Mouse (Mus musculus): ENCODE measurements around the gene Sgms1.
"Not testable (repeated sequence)": the region's sequence is repeated elsewhere in the genome, so short reads cannot be mapped to it uniquely, and the experiment has no call there.

Sgms1 gene

DNA sequence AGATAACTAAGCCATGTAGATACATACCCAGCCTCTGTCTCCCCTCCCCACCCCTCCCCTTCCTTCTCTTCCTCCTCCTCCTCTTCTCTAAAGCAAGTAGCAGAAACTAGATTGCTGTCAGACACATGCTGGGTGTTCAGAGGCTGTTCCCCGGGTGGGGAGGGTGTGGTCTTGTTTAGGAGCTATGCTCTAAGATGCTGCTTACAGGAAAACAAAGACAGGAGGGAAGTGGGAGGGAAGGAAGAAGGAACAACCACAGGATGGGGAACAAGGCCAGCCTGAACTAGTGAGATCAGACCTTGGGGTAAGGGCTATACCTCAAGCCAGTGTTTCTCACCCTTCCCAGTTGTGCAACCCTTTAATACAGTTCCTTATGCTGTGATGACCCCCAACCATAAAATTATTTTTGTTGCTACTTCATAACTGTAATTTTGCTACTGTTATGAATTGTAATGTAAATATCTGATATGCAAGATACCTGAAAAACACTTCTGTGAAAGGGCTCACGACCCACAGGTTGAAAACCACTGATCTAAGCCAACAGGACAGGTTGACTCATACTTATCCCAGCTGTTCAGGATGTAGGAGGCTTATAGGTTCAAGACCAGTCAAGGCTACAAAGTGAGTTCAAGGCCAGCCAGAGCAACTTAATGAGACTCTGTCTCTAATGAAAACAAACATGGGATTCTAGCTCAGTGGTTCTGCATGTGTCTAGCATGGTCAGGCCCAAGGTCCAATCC lies 61.3 kb downstream of the Sgms1 start:
- no peak for DNase-seq (ENCODE audit: low read depth in 1 of 2, low spot score in 2 of 2)

DNA sequence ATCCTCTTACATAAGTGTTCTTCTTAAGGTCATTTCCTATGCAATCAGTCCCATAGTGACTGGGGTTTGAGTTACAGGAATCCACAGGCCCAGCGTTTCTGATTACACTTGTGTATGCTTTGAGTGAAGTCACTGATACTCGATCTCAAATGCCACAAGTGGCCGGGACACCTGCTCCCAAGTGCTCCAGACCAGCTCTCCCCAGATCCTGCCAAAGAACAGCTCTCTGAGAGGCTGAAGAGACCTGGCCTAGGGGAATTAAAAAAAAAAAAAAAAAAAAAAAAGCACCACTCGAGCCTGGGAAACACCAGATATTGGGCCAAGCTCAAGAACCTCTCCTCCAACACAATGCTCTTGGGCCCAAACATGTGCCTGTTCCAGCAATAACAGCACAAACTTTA lies 62.9 kb downstream of the Sgms1 start:
- DNase-seq (ENCODE audit: low read depth in 1 of 2, low spot score in 2 of 2), result no peak

DNA sequence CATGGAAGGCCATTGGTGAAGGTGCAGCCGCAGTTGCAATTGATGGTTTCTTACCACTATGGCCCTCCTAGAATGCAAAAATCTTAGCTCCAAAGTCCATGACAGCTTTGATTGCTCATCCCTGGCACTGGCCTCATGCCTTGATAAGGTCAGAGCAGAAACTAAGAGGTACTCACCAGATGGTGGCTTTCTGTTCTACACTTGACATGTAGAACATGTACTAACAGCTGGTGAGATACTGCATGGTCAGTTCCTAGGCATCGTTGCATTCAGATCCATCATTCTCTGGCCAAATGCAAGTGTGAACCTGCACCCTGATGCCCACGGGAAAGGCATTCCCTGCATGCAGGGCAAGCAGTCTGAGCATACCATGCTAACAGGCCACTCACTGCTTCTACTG lies 63.4 kb downstream of the Sgms1 start:
- no peak for DNase-seq (ENCODE audit: low read depth in 1 of 2, low spot score in 2 of 2)

DNA sequence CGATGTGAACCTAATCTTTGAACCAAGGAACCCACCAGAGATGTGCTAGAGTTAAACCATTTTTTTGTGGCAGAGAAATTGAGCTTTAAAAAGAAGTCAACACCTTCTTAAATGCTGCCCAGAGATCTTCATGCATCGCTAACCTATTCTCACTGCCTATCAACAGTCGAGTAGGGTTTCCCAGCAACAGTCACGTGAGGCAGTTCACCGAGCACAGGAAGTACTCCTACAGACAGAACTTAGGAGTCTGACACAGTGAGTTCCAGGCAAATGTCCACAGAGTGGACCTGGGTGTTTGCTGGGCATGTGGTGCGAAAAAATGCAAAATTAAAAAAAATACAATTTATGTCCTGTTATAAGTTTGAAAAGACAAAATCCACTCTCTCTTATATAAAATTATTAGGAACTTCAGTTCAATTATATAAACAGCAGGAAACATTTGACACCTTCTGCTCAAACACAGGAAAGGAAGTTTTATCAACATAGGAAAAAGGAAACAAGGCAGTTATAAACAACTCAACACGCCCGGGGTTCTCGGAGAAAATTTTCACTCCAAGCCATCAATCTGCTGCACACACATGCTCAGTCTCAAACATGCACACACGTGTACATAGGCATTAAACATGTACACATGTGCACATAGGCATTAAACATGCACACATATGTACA lies 64.3 kb downstream of the Sgms1 start:
- no peak for DNase-seq (ENCODE audit: low read depth in 1 of 2, low spot score in 2 of 2)

DNA sequence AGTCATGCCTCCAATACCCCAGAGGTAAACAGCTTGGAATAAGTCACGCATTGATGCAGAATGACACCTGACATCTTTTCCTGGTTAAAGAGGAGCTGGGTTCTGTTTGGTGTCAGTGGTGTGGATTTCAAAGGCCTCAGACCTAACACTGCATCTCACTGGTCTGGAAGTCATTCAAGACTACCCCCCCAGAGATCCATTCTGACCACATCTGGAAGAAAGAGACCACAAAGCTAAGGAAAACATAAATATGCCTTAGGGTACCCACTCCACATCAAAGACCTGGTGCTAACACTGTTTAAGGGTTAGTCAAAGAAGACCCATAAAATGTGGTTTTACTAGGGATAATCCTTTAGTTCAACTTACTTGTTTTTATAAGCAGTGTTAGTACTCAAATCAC lies 65.0 kb downstream of the Sgms1 start:
- DNase-seq (ENCODE audit: low read depth in 1 of 2, low spot score in 2 of 2), result no peak

DNA sequence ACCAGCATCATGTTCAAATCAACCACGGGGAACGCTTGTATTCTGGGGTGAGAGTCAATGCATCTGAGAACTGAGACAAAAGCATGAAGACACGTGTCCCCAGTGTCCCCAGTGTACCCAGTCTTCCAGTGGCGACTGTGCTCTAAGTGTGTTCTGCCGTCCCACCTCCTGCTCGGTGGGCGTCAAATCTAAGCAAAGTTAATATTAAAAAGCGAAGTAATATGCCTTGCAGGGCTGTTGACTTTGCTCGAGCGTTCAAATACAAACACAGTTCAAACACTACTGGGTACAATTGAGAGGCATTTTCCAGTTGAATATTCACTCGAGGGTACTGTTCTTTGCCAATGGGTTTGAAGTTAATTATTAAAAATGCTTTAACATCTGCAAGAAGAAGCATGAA lies 66.4 kb downstream of the Sgms1 start:
- no peak for DNase-seq (ENCODE audit: low read depth in 1 of 2, low spot score in 2 of 2)

DNA sequence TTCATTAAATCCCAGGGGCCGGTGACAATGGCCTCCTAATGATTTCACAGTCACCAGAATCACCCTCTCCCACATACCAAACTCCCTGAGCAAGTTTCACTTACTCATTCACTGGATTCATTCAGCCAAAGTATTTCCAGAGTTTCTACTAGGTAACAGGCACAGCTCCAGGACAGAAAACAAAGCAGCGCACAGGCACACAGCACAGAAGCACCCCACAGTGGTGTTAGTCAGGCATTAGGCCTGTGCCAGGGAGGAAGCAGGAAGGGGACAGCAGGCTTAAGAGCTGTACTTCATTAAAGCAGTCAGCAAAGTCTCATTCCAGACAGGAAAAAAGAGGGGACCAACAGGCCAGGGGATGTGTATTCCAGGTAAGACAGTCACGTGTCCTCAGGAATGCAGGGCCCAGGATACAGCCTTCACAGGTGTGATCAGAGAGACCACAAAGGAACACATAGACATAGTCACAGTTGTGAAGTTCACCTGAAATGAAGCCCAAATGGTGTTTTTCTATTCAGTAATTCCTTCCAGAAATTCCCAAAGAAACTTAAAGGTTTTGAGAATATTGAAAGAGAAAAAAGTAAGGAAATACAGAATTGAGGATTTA lies 67.0 kb downstream of the Sgms1 start:
- no peak for DNase-seq (ENCODE audit: low read depth in 1 of 2, low spot score in 2 of 2)

DNA sequence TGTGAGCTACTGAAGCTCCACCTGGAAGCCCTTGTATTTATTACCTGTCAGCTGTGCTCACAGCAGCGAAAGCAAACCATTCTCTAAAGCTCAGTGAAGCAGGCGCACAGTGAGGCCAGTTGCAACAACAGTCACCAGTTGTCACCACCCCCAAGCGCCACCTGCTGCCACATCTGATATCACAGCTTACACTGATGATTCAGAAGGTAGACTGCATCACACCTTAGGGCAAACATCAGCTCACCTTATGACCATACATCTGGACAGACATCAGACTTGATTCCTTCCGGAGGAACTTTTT lies 69.2 kb downstream of the Sgms1 start:
- DNase-seq (ENCODE audit: low read depth in 1 of 2, low spot score in 2 of 2), result peak in 1 of 2 experiments; percentile 62

DNA sequence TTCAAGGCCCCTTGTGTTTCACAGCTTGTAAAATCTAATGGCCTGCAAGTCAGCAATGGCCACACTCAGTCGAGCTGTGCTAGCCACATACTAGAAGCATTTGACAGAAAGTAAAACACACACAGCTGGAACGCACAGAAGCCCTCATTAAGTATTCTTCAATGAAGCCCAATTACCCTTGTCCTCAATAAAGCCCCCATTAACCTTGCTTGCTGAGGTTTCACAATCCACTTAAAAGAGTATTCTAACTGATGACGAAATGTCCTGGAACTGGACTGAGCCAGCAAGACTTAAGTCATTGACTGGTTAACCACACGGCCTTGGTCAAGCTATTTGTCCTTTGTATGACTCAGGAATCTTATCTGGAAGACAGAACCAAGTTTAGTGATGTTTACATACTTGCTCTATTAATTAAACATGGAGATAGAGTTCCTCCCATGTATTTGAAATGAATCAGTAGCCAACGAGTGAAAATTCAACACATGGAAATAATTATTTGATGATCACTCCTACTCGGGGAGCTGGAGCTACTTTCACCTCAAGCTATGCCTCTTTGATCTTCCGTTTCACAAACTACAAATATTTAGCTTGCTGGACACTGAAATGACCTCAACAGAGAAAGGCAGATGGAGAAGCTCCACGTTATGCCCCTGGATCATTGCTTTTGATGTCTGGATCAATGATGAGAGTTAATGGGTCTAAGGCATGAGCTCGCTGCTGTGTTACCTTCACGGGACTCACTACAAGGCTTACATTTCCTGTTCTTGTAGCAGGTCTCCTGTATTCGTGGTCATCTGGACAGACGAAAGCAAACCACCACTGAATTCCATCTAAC lies 69.8 kb downstream of the Sgms1 start:
- no peak for DNase-seq (ENCODE audit: low read depth in 1 of 2, low spot score in 2 of 2)

DNA sequence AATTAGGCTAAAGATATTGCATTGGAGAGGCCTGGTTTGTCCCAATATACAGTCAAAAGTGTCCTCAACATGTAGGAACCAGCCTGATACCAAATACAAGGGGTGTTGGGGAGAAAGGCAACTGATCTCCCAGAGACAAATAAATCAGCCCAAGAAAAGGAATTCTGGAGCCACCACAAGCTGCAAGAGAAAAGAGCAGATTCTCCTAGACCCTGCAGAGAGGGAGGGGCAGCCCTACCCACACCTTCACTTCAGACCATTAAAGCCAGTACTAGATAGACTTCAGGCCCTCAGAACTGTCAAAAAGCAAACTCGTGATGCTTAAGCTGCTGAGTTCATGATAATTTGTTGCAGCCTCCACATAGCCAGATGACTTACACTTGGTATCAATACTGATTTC lies 70.5 kb downstream of the Sgms1 start:
- DNase-seq (ENCODE audit: low read depth in 1 of 2, low spot score in 2 of 2), result no peak

DNA sequence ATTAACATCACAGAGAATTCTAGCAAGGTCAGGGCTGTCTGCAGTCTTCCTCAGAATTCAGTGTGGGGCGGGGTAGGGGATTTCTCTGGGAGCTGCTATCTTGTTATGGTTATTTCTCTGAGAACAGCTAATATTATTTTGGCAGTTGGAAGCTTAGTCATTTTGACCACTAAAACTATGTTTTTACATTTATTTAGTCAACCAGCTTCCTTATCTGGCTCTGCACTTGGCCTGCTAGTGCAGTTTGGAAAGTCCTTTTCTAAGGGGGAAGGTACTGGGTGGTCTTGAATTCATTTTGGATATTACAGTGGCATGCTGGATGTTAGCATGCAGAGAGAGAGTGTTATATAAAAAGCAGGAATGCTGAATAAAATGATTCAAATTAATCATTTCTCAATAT lies 72.2 kb downstream of the Sgms1 start:
- DNase-seq (ENCODE audit: low read depth in 1 of 2, low spot score in 2 of 2), result not testable (repeated sequence)

DNA sequence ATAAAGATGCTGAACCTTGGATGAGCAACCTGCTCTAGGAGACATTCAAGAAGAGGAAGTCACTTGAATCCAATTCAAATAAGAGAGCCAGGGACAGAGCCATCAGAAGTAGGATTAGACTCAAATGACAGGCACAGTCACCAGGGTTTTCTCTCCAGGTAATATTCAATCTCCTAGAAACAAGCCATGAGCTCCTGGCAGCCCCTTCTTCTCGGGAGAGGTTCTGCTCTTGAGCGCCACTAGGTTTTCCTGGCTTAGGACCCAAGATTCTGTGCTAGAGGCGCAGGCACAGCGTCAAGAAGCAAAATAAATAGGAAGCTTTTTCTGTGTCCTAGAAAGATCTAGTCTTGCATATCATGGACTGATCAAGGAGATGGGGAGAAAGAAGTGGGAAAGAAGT lies 76.2 kb downstream of the Sgms1 start:
- no peak for DNase-seq (ENCODE audit: low read depth in 1 of 2, low spot score in 2 of 2)

DNA sequence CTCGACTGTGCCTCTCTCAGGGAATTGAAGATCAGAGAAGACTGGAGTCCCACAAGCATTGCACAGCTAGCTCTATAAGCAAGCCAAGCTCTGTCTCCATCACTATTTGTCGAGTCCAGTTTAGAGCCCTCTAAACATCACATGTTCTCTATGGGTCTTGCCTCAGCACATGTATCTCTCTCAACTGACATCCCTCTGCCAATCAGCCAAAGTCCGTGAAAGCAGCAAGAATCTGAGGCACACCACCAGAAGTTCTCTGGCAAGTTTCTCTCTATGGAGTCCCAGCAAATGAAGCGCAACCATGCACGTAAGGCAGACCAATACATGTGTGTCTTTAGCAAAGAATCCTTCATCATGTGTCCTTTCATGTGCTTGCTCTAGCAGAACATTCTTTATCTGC lies 77.8 kb downstream of the Sgms1 start:
- no peak for DNase-seq (ENCODE audit: low read depth in 1 of 2, low spot score in 2 of 2)

DNA sequence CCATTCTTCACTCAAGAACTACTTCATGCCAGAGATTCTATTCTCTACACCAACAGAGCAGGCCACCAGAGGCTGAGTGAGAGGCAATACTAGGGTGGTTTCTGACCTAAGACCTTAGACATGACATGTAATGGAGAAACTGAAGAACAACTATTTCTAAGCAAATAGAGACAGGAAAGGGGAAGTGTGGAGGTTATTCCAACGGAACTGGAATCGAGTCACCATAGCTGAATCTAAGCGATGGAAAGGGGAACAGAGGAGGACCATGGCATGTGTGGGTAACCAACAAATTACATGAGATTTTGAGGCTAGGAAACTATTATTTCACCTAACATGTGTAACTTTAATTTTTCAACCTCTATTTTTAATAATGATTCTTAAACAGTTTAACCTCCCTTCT lies 78.5 kb downstream of the Sgms1 start:
- no peak for DNase-seq (ENCODE audit: low read depth in 1 of 2, low spot score in 2 of 2)

DNA sequence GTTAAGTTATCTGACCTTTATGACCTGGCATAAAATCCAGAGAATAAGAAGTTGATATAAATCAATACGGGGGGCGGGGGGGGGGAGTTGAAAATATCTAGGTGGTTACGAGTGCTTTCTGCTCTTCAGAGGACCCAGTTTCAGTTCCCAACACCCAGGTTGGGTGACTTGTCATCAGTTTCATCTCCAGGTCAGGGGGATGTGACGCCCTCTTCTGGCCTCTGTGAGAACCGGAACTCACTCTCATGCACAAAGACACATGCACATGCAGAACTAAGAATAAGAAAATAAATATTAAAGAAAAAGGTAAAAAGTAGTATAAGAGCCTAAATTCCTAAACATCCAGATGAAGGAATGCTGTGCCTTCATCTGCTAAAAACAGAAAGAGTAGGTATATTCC lies 79.0 kb downstream of the Sgms1 start:
- DNase-seq (ENCODE audit: low read depth in 1 of 2, low spot score in 2 of 2), result no peak

DNA sequence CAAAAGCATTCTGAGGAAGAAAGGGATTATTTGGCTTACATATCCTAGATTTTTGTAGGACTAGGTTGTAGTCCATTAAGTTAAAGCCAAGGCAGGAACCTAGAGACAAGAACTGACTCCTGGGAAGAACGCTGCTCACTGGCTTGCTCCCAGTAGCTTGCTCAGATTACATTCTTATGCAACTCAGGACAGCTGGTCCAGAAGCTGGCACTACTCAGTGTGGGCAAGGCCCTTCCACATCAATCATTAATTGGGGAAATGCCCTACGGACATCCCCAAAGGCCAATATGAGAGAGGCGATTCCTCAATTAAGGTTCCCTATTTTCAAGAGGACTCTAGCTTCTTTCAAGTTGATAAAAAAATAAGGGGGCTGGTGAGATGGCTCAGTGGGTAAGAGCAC lies 80.2 kb downstream of the Sgms1 start:
- DNase-seq (ENCODE audit: low read depth in 1 of 2, low spot score in 2 of 2), result peak; percentile 52 to 63

DNA sequence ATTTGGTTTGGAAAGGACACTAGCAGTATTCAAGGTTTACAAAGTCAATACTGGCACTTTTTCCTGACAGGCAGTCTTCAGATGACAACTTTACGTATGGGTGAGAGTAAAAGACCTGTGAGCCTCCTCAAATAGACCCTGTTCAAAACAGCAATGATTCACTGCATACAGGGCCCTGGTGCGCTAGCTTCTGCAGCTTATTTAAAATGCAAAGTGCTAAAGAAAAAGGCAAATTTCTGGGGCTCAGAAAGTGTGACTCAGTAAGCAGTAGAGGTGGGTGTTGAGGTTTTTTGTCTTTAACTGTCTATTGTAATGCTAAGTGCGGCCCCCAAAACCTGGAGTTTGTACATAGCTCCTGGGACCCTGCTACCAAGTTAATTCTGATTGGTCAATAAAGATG lies 81.2 kb downstream of the Sgms1 start:
- DNase-seq (ENCODE audit: low read depth in 1 of 2, low spot score in 2 of 2), result no peak

DNA sequence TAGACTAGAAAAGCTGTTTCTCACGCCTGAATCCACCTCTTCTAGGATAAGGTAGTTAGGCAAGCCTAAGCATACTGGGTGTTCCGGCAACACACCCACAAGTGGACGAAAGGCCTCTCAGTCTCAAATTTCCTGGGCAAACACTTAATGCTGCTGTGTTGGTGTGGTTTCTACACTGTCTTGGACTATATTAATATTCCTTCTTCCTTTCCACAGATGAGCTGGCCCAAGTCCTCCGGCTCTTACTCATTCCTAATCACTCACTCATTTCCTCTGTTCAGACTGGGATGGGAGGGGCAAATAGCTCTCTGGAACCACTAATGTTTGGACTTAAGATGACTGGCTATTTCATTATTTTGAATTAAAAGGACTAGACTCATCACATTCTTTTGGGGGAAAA lies 84.6 kb downstream of the Sgms1 start:
- DNase-seq (ENCODE audit: low read depth in 1 of 2, low spot score in 2 of 2), result no peak

DNA sequence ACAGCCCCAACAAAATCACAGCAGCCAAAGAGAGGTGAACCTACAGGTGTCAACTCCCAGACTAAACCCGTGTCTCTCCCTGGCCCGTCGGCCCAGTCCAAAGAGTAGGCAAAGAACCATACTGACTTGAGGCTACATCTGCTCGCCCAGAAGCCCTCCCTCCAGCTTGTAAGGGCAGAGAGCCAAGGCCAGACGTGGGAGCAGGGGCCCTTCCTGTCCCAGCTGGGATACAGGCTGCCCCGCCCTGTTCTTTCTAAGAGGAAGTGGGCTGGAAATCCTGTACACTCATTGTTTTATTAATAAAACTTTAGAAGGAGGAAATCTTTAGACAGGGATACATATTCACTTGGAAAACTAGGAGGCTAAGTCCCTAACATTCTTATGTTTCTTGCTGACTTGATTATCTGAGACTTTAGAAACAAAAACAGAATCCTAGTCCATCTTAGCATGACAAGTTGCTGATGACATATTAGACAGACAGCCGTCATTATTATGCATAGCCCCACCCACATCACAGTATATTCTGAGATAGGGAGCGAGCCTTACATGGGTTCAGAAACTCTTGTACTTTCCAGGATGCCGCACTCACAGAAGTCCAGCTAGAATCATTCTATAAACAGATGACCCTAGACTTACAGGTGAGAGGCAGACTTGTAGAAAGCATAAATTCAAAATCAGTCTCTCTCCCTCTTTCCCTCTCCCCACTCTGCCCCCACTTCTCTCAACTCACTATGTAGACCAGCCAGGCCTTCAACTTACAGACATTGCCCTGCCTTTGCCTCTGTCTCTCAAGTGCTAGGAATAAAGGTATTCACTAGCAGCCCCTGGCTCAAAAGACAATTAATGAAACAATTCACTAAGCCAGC lies 85.3 kb downstream of the Sgms1 start:
- DNase-seq (ENCODE audit: low read depth in 1 of 2, low spot score in 2 of 2), result peak; percentile 40 to 43

DNA sequence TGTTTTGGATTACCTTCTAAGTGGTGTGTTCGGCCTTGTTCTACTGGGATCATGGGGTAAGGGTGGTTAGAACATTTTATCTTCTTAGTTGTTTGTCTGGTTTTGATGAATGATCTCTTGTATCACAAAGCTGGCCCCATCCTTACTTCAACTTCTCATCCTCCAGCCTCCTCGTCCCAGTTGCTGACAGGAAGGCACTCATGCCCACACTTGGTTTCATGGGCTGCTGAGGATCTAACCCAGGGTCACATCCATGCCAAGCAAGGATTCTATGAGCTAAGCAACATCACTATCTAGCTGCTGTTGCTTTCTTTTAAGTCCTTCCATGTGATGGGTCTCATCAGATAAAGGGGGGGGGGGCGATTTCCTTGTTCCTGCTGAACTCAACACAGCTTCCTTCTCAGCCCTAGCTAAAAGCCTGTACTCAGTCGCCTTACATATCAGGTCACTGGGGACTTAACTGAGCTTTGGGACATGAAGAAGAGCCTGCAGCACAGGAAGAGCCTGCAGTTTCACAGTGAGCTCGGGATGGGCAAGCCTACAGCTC lies 86.6 kb downstream of the Sgms1 start:
- DNase-seq (ENCODE audit: low read depth in 1 of 2, low spot score in 2 of 2), result no peak

DNA sequence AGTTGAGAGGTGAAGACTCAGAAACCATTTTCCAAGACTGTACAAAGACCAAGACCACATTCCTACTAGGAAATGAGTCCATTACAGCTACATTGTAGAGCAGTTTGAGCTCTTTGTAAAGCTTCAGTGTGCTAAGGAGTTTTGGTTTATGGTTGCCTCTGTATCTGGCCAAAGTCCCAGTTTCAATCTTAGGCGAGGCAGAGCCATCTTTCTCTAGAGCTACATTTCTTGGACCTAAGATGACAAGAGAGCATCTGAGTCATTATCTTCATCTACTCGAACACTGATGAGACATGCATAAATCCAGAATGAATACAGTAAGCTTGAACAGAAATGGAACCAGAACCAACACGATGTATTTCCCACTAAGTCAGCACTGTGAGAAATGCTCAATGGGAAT lies 87.9 kb downstream of the Sgms1 start:
- no peak for DNase-seq (ENCODE audit: low read depth in 1 of 2, low spot score in 2 of 2)

Measured in monocyte, adult 2 months (primary cell).